9 mouse cellular contexts compared by ENCODE assay signal in the genomic region with DNA sequence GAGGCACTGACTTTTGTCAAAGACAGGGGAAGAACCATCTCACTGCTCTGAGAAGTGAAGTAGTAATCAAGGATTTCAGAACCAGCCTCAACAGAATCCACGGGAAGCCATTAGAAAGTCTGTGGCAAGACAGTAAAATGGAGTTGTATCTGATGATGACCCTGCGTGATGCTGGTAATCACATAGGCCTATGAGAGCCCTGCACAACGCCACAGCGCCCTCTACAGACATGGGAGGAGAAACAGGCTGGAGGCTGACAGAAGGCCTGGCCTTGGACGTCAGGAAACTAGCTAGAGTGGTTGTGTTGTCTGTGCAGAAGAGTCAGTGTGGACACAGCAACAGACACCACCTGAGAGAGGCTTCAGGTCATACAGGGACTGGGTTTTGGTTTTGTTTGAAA. TPM values are rescaled to one million over a fixed set of nuclear protein-coding genes. Genes with fewer than 3 reads are reported as not detected.
A peak's percentile ranks its signal among the peaks of the same experiment; 100 is the strongest.
DNase-seq lines count a peak whose midpoint lies in the region; ATAC-seq and TF ChIP-seq lines count a peak whose summit lies in the region.
"Had no signal": no experiment of that assay in that cellular context is flagged by ENCODE, and none has a peak within 500 bp of the region (broad histone marks: within the 10 kb centered on the region; RNA-seq: fewer than 3 reads in every experiment).

No protein-coding gene starts in this region.

- no peak overlapping the region for H3K4me3 ChIP-seq in left cerebral cortex, adult 2 months
- H3K4me3 ChIP-seq in liver, embryonic 14.5 days (ENCODE audit: insufficient read depth in 1 of 2, low read depth in 2 of 2, low read length in 2 of 2) = no peak overlapping the region
- H3K4me3 ChIP-seq: embryonic facial prominence, embryonic 15.5 days had no signal

- no peaks in the 10 kb centered on the region for H3K9me3 ChIP-seq in liver, embryonic 14.5 days (ENCODE audit: control insufficient read depth, low read length)
- H3K9me3 ChIP-seq: embryonic facial prominence, embryonic 15.5 days had no signal

- no peaks in the 10 kb centered on the region for H3K27me3 ChIP-seq in liver, embryonic 14.5 days (ENCODE audit: control insufficient read depth, insufficient read depth, low read length)
- no peaks in the 10 kb centered on the region for H3K27me3 ChIP-seq in splenic B cell, adult 2 months (ENCODE audit: control insufficient read depth, insufficient read depth, low read length, poor library complexity, severe bottlenecking)
- H3K27me3 ChIP-seq: embryonic facial prominence, embryonic 15.5 days had no signal

- WGBS in liver, embryonic 14.5 days (ENCODE audit: insufficient replicate concordance) = 24% methylated on average over 5 of the region's 5 CpGs

- no peak for TF ChIP-seq EP300 in liver, embryonic 14.5 days (IDR thresholded peaks at IDR 0.05; ENCODE audit: low read depth)

- no peak overlapping the region for H3K9ac ChIP-seq in liver, embryonic 14.5 days (replicated peaks)
- H3K9ac ChIP-seq: embryonic facial prominence, embryonic 15.5 days had no signal

- H3K4me2 ChIP-seq in liver, embryonic 14.5 days (ENCODE audit: low read depth) = no peak overlapping the region
- H3K4me2 ChIP-seq: embryonic facial prominence, embryonic 15.5 days had no signal

- ATAC-seq in CD4-positive, CD25-positive, alpha-beta regulatory T cell, adult 4 months = no peak
- ATAC-seq in liver, embryonic 14.5 days (ENCODE audit: insufficient read depth) = 0 out of 2 replicates have a peak, but pooled peaks have one; percentile 26

- DNase-seq in CD4-positive, CD25-positive, alpha-beta regulatory T cell, adult 2 months (ENCODE audit: low read depth, low spot score) = peak; percentile 59
- DNase-seq in left cerebral cortex, adult 2 months (ENCODE audit: extremely low spot score in 1 of 2, low spot score in 2 of 2) = peak; percentile 30 to 38
- no peak for DNase-seq in left cerebral cortex, adult 9 months (ENCODE audit: low spot score in 2 of 2)
- peak; percentile 52 for DNase-seq in c-Kit-positive CD71-negative TER-119-negative erythroid progenitor cells, embryonic 14.5 days (ENCODE audit: low read depth)
- peak in 1 of 3 experiments; percentile 37 for DNase-seq in liver, embryonic 14.5 days (ENCODE audit: low read depth in 3 of 3, low spot score in 3 of 3)
- peak; percentile 53 for DNase-seq in splenic B cell, adult 2 months (ENCODE audit: low read depth, low spot score)
- no peak for DNase-seq in urinary bladder, adult 2 months (ENCODE audit: low spot score)

- no peaks in the 10 kb centered on the region for H3K36me3 ChIP-seq in liver, embryonic 14.5 days (replicated peaks; ENCODE audit: control insufficient read depth, insufficient read depth, low read depth)
- H3K36me3 ChIP-seq in splenic B cell, adult 2 months (ENCODE audit: control insufficient read depth, insufficient read depth, low read length, poor library complexity, severe bottlenecking) = no peaks in the 10 kb centered on the region
- H3K36me3 ChIP-seq: embryonic facial prominence, embryonic 15.5 days had no signal

- no peaks in the 10 kb centered on the region for H3K4me1 ChIP-seq in liver, embryonic 14.5 days (replicated peaks; ENCODE audit: control insufficient read depth in 2 of 2, insufficient read depth in 2 of 2, low read length in 1 of 2)

- no peak overlapping the region for H3K27ac ChIP-seq in left cerebral cortex, adult 2 months
- H3K27ac ChIP-seq in liver, embryonic 14.5 days = no peak overlapping the region
- H3K27ac ChIP-seq: embryonic facial prominence, embryonic 15.5 days had no signal

- TF ChIP-seq CTCF in left cerebral cortex, adult 2 months (IDR thresholded peaks at IDR 0.05) = peak; percentile 57
- peak; percentile 84 for TF ChIP-seq CTCF in liver, embryonic 14.5 days (IDR thresholded peaks at IDR 0.05; ENCODE audit: low read depth)

- intact Hi-C loops in left cerebral cortex, adult 2 months (cut with DNase I) = no loop called here

RNA-seq across cellular contexts. Expression of gene Wdr45b, which starts 8.0 kb away (rescaled TPM):
- polyA plus RNA-seq in CD4-positive, CD25-positive, alpha-beta regulatory T cell, adult 4 months (2017; shearing (Covaris generic)) = 10 to 100 TPM; 27.2 to 29.0 TPM
- total RNA-seq in left cerebral cortex, adult 2 months (2021) = 10 to 100 TPM; 62.1 to 70.9 TPM
- polyA plus RNA-seq in liver, embryonic 14.5 days (2012; rRNA removed) = 13.9 and 15.3 TPM in 2 replicates
- 19.5 and 19.7 TPM in 2 replicates for polyA plus RNA-seq in liver, embryonic 14.5 days (2014; fragmentation: Nextera tagmentation; extraction: Ambion mirVana)
- 50.2 and 62.7 TPM in 2 replicates for polyA plus RNA-seq in urinary bladder, adult 2 months (2012; rRNA removed)

RNA-seq across cellular contexts. Expression of gene Rab40b, which starts 25.8 kb away (rescaled TPM):
- polyA plus RNA-seq in CD4-positive, CD25-positive, alpha-beta regulatory T cell, adult 4 months (2017; shearing (Covaris generic)) = not detected
- total RNA-seq in left cerebral cortex, adult 2 months (2021) = 10 to 100 TPM; 43.5 to 53.4 TPM
- polyA plus RNA-seq in liver, embryonic 14.5 days (2012; rRNA removed) = 0.14 and 0.30 TPM in 2 replicates
- polyA plus RNA-seq in liver, embryonic 14.5 days (2014; fragmentation: Nextera tagmentation; extraction: Ambion mirVana) = 0.21 and 0.55 TPM in 2 replicates
- 4.3 and 4.5 TPM in 2 replicates for polyA plus RNA-seq in urinary bladder, adult 2 months (2012; rRNA removed)

RNA-seq across cellular contexts. Expression of gene Fn3krp, which starts 59.0 kb away (rescaled TPM):
- 1 to 10 TPM; 1.8 to 2.6 TPM for polyA plus RNA-seq in CD4-positive, CD25-positive, alpha-beta regulatory T cell, adult 4 months (2017; shearing (Covaris generic))
- 10 to 100 TPM; 46.2 to 49.0 TPM for total RNA-seq in left cerebral cortex, adult 2 months (2021)
- polyA plus RNA-seq in liver, embryonic 14.5 days (2012; rRNA removed) = 19.9 and 24.4 TPM in 2 replicates
- 23.5 and 24.2 TPM in 2 replicates for polyA plus RNA-seq in liver, embryonic 14.5 days (2014; fragmentation: Nextera tagmentation; extraction: Ambion mirVana)
- 8.7 and 11.2 TPM in 2 replicates for polyA plus RNA-seq in urinary bladder, adult 2 months (2012; rRNA removed)

Comparison
In these comparisons a context has a peak if more than half of its experiments do, and no peak if none do; other contexts are left out.
1. DNase-seq: peak in CD4-positive, CD25-positive, alpha-beta regulatory T cell, adult 2 months (single experiment), left cerebral cortex, adult 2 months (2 of 2), c-Kit-positive CD71-negative TER-119-negative erythroid progenitor cells, embryonic 14.5 days (single experiment) and splenic B cell, adult 2 months (single experiment); none in left cerebral cortex, adult 9 months (0 of 2) and urinary bladder, adult 2 months (single experiment).